Mouse (Mus musculus): ENCODE measurements around the gene Mvd. TPM values are rescaled to one million over a fixed set of nuclear protein-coding genes. Genes with fewer than 3 reads are reported as not detected.

Mvd gene
- total RNA-seq (2023; ENCODE audit: inconsistent age), result 4.8 to 6.9 TPM (median 6.2 TPM) in 4 replicates

GRCm38 (mm10) chr8:122443262-122444006, at the start of gene Mvd:
Gene Mvd (minus strand): TSS chr8:122443422.

GRCm38 (mm10) chr8:122475580-122476320, 32.5 kb upstream of the Mvd start, which contains the start of the genes Rnf166 and Ctu2:
Gene Rnf166 (minus strand): TSS chr8:122476064.
Gene Ctu2 (plus strand): TSS chr8:122476143.

GRCm38 (mm10) chr8:122460524-122461472, 17.6 kb upstream of the Mvd start, which contains the start of gene Snai3:
Gene Snai3 (minus strand): TSS chr8:122460733.

GRCm38 (mm10) chr8:122432443-122433268, 10.6 kb downstream of the Mvd start, which contains the start of gene Cyba:
Gene Cyba (minus strand): TSS chr8:122432930.

GRCm38 (mm10) chr8:122421376-122422070, 21.7 kb downstream of the Mvd start, which contains the start of gene Il17c:
Gene Il17c (plus strand): TSS chr8:122422020.

Other genes with a start within 250 kb of the Mvd start
- 22.1 to 29.0 TPM (median 22.8 TPM) in 4 replicates for gene Zfpm1, start 161.3 kb downstream of the Mvd start, total RNA-seq (2023; ENCODE audit: inconsistent age)
- gene Trhr2, start 82.7 kb downstream of the Mvd start, total RNA-seq (2023; ENCODE audit: inconsistent age), result 0.51 TPM in 1 of 4 replicates, not detected in the others
- gene Zc3h18, start 66.8 kb downstream of the Mvd start, total RNA-seq (2023; ENCODE audit: inconsistent age), result 97.1 to 111 TPM (median 102 TPM) in 4 replicates
- 0.83 to 2.5 TPM (median 1.8 TPM) in 3 of 4 replicates, not detected in the other for gene Il17c, start 21.4 kb downstream of the Mvd start, total RNA-seq (2023; ENCODE audit: inconsistent age)
- gene Cyba, start 10.5 kb downstream of the Mvd start, total RNA-seq (2023; ENCODE audit: inconsistent age), result 306 to 340 TPM (median 317 TPM) in 4 replicates
- 3.1 to 4.4 TPM (median 3.9 TPM) in 4 replicates for gene Snai3, start 17.3 kb upstream of the Mvd start, total RNA-seq (2023; ENCODE audit: inconsistent age)
- 38.7 to 43.7 TPM (median 41.0 TPM) in 4 replicates for gene Rnf166, start 32.6 kb upstream of the Mvd start, total RNA-seq (2023; ENCODE audit: inconsistent age)
- gene Ctu2, start 32.7 kb upstream of the Mvd start, total RNA-seq (2023; ENCODE audit: inconsistent age), result 57.5 to 66.9 TPM (median 58.8 TPM) in 4 replicates
- gene Piezo1, start 107.9 kb upstream of the Mvd start, total RNA-seq (2023; ENCODE audit: inconsistent age), result 50.5 to 55.1 TPM (median 53.3 TPM) in 4 replicates
- gene Cdt1, start 124.6 kb upstream of the Mvd start, total RNA-seq (2023; ENCODE audit: inconsistent age), result 154 to 175 TPM (median 169 TPM) in 4 replicates
- gene Aprt, start 133.5 kb upstream of the Mvd start, total RNA-seq (2023; ENCODE audit: inconsistent age), result 78.0 to 94.8 TPM (median 88.3 TPM) in 4 replicates
- 26.1 to 34.6 TPM (median 27.1 TPM) in 4 replicates for gene Galns, start 168.0 kb upstream of the Mvd start, total RNA-seq (2023; ENCODE audit: inconsistent age)
- gene Trappc2l, start 168.2 kb upstream of the Mvd start, total RNA-seq (2023; ENCODE audit: inconsistent age), result 44.4 to 55.6 TPM (median 52.9 TPM) in 4 replicates
- gene Pabpn1l, start 179.3 kb upstream of the Mvd start, total RNA-seq (2023; ENCODE audit: inconsistent age), result 0.48 TPM in 1 of 4 replicates, not detected in the others